Mouse (Mus musculus): ENCODE measurements at regions not wholly inside any gene's neighbourhood (a gene's known extent, or its start where the extent isn't known, plus 50 kb on each side); places are given as distances from the start of the nearest gene placed in this dataset.

DNA sequence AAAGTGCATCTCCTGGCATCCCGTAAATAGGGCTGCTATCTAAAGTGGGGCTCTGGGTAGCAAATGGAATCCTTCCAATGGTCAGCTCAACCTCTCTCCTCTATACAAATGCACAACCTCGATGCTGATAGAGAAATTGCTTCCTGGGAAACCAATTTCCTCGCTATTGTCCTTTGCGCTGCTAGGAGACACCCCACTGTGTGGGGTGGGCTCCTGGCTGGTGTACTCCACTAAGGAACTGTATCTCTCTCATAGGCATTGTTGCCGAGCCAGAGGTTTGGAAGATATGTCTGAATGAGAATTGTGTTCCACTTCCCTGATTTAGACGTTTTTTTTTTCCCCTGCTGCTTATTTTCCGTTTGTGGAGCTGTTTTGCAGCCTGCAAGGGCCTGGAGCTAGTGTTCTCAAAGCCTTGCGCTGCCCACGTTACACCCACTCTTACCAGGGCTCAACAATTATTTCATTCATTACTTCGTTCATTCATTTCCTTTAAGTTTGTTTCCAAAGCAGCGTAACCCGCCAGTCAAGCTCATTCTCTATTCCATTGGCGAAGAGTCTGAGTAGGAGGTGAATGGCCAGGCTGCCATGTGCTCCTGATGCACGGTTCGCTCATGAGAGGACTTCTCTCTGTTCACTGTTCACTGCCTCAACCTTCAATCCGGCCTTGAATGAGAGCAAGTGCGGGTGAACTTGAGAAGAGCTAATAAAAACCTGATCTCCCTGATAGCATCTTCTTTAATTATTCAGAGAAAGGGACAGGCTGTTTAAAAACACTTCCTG is 76.5 kb upstream of the Barx2 start:
- Histone ChIP-seq H3K27ac (ENCODE audit: control insufficient read depth, insufficient read depth, low read depth, low read length, poor library complexity) (no peak overlapping the region), H3K4me1 (ENCODE audit: control insufficient read depth, insufficient read depth, low read length) (no peaks in the 10 kb centered on the region), H3K4me3 (replicated peaks; ENCODE audit: control insufficient read depth, low read depth, low read length) (no peak overlapping the region)
- no peak for TF ChIP-seq CTCF (IDR thresholded peaks at IDR 0.05; ENCODE audit: control insufficient read depth, insufficient read depth, low read length)
- no peak for TF ChIP-seq POLR2A (IDR thresholded peaks at IDR 0.05; ENCODE audit: borderline replicate concordance, control insufficient read depth, low read depth, low read length)
- 77% methylated on average over 17 of the region's 17 CpGs for WGBS

DNA sequence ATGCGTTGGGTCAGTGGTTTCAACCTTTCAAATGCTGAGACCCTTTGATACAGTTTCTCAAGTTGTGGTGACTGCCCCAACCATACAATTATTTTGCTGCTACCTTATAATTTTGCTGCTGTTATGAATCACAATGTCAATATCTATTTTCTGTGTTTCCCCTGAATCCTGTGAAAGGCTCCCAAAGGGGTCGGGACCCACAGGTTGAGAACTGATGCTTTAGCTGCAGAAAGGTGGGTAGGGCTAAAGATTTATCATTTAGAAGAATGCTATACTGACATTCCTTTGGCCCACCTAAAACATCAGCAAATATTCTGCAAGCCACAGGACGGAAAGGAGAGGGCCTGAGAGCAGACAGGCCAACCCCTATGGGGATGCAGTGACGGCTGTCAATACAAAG is 77.2 kb upstream of the Barx2 start:
- Histone ChIP-seq H3K4me3 (replicated peaks; ENCODE audit: control insufficient read depth, low read depth, low read length) (no peak overlapping the region), H3K4me1 (ENCODE audit: control insufficient read depth, insufficient read depth, low read length) (no peaks in the 10 kb centered on the region), H3K27ac (ENCODE audit: control insufficient read depth, insufficient read depth, low read depth, low read length, poor library complexity) (no peak overlapping the region)
- WGBS = 86% methylated on average over 4 of the region's 4 CpGs
- no peak for TF ChIP-seq CTCF (IDR thresholded peaks at IDR 0.05; ENCODE audit: control insufficient read depth, insufficient read depth, low read length)
- no peak for TF ChIP-seq POLR2A (IDR thresholded peaks at IDR 0.05; ENCODE audit: borderline replicate concordance, control insufficient read depth, low read depth, low read length)

DNA sequence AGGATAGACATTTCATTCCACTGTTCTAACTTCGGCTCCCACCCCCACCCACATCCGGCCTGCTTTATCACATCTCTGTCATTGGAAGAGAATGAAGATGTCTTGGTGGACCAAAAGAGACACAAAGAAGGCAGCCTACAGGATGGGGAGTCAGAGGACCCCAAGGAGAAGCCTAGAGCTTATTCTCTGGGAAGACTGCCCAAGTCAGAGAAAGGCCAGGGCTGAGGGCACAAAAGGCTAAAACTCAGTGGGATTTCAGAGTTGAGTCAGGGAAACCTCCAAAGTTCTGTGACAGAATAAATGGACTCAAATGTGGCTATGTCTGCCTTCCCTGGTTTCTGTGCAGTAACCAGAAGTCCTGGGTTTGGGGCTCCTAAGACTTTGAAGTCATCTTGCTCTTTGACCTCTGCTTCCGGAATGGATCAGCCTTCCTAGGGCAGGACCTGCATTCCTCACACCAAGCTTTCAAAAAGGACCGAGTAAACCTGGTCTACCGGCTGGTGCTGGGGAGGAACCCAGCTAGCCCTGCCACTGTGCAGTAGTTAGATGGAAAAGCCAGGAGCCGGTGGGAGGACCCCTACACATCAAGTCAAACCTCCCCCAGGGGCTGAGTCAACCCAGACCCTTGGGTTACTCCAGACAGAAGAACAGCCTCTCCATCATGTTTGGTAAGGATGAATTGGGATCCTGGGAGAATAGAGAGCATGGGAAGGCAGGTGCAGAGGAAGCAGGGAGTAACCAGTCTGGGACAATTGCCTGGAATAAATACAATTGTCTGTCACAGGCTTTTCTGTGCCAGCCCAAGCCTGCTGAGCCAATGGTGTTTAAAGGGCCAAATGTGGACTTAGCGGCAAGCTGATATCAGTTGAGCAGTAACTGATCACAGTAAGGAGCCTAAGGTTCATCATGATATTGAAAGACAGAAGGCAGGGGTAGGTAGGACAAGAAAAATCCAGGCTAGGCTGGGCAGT is 80.7 kb upstream of the Barx2 start:
- TF ChIP-seq POLR2A (IDR thresholded peaks at IDR 0.05; ENCODE audit: borderline replicate concordance, control insufficient read depth, low read depth, low read length) (no peak), CTCF (IDR thresholded peaks at IDR 0.05; ENCODE audit: control insufficient read depth, insufficient read depth, low read length) (no peak)
- no peak overlapping the region for H3K27ac ChIP-seq (ENCODE audit: control insufficient read depth, insufficient read depth, low read depth, low read length, poor library complexity)
- H3K4me1 ChIP-seq (ENCODE audit: control insufficient read depth, insufficient read depth, low read length) = no peaks in the 10 kb centered on the region
- WGBS = 85% methylated on average over 7 of the region's 7 CpGs
- H3K4me3 ChIP-seq (replicated peaks; ENCODE audit: control insufficient read depth, low read depth, low read length) = no peak overlapping the region

DNA sequence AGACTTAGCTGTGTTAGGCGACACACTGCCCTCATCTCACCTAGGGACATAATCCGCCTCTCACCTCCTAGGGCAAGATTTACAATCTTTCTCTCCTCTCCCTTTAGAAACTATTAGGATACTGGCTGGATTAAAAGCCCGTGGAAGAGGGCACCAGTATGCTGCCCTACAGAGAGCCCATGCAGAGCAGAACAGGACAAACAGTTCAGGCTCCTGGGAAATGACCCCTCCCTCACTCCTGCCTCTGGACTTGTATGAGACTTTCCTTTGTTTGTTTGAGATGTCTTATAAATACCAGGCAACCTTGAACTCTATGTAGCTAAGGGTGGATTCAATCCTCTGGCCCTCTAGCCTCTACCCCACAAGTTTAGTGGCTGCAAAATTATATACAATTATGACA is 81.8 kb upstream of the Barx2 start:
- 70% methylated on average over 3 of the region's 3 CpGs for WGBS
- Histone ChIP-seq H3K27ac (ENCODE audit: control insufficient read depth, insufficient read depth, low read depth, low read length, poor library complexity) (no peak overlapping the region), H3K4me1 (ENCODE audit: control insufficient read depth, insufficient read depth, low read length) (no peaks in the 10 kb centered on the region), H3K4me3 (replicated peaks; ENCODE audit: control insufficient read depth, low read depth, low read length) (no peak overlapping the region)
- TF ChIP-seq POLR2A (IDR thresholded peaks at IDR 0.05; ENCODE audit: borderline replicate concordance, control insufficient read depth, low read depth, low read length) (no peak), CTCF (IDR thresholded peaks at IDR 0.05; ENCODE audit: control insufficient read depth, insufficient read depth, low read length) (no peak)

DNA sequence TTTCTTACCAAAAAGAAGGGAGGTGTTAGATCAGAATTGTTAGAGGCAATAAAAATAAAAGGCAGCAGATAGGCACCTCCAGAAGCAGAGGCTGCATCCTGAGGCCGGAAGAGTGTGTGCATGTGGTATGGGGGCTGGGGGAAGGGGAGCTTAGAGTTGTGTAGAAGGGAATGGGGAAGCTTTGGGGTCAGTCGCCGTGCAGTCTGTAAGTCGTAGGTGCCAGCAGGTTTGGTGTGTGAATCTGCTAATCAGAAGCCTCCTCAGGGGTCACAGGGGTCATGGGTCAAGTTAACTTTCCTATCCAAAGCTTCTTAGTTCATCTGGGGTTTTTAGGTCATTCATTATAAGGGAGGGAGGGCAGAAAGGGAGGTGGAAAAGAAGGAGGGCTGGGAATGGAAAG is 82.4 kb upstream of the Barx2 start:
- 6% methylated on average over 4 of the region's 4 CpGs for WGBS

GRCm38 (mm10) chr9:31996466-31997177 is 83.4 kb upstream of the Barx2 start:
- WGBS = 47% methylated on average over 7 of the region's 7 CpGs
- TF ChIP-seq CTCF (IDR thresholded peaks at IDR 0.05; ENCODE audit: control insufficient read depth, insufficient read depth, low read length) (no peak), POLR2A (IDR thresholded peaks at IDR 0.05; ENCODE audit: borderline replicate concordance, control insufficient read depth, low read depth, low read length) (no peak)
- H3K4me3 ChIP-seq (replicated peaks; ENCODE audit: control insufficient read depth, low read depth, low read length) = no peak overlapping the region
- no peak overlapping the region for H3K27ac ChIP-seq (ENCODE audit: control insufficient read depth, insufficient read depth, low read depth, low read length, poor library complexity)
- no peaks in the 10 kb centered on the region for H3K4me1 ChIP-seq (ENCODE audit: control insufficient read depth, insufficient read depth, low read length)

More for the DNA sequence above, 82.4 kb upstream of the Barx2 start:
- TF ChIP-seq POLR2A (IDR thresholded peaks at IDR 0.05; ENCODE audit: borderline replicate concordance, control insufficient read depth, low read depth, low read length) = no peak
- TF ChIP-seq CTCF (IDR thresholded peaks at IDR 0.05; ENCODE audit: control insufficient read depth, insufficient read depth, low read length) = no peak
- Histone ChIP-seq H3K27ac (ENCODE audit: control insufficient read depth, insufficient read depth, low read depth, low read length, poor library complexity) (no peak overlapping the region), H3K4me1 (ENCODE audit: control insufficient read depth, insufficient read depth, low read length) (no peaks in the 10 kb centered on the region), H3K4me3 (replicated peaks; ENCODE audit: control insufficient read depth, low read depth, low read length) (no peak overlapping the region)

DNA sequence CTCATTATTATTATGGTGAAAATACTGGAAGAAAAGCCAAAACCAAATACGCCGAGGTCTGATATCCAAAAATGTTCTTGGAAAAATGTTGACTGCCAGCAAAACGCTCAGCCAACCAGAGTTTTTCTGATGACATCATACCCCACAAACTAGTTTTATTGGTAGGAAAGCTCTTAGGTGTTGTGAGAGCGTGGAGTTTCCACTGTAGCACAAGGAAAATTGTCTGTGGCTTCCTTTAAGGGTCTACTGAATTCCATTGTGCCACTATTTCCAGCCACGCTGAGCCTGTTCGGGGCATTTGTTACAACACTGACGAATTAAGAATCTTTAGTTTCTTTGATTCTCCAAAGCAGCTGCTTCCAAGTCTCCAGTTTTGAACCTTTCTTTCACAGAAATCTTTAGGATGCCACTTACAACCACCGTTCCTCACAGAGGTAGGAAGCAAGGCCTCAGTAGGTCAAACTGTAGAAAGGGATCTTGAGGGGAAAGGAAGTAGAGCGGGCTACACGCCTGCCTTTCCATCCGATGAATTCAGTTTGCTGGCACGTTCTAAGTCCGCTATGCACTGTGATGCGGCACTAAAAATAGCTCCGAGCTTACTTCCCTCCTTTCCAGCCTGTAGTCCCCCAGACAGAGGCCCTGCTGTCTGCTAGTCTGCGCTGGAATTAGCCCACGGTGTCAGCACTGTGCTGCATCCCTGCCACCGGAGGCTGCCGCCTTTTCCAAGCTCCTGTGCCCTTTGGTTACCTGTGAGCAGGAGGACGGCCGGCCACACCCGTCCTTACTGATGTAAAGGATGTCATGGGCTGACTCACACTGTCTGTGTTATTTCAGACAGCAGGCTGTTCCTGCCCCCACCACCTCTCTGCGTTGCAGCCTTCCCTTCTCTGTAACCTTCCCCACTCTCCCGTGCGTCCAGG is 84.2 kb upstream of the Barx2 start:
- TF ChIP-seq POLR2A (IDR thresholded peaks at IDR 0.05; ENCODE audit: borderline replicate concordance, control insufficient read depth, low read depth, low read length) = no peak
- WGBS = 14% methylated on average over 25 of the region's 25 CpGs
- Histone ChIP-seq H3K4me1 (ENCODE audit: control insufficient read depth, insufficient read depth, low read length) (no peaks in the 10 kb centered on the region), H3K4me3 (replicated peaks; ENCODE audit: control insufficient read depth, low read depth, low read length) (no peak overlapping the region), H3K27ac (ENCODE audit: control insufficient read depth, insufficient read depth, low read depth, low read length, poor library complexity) (no peak overlapping the region)

Data from bone marrow, adult 2 months (tissue).